Mouse (Mus musculus): ENCODE results near the gene Epb41l1. TPM values are rescaled to one million over a fixed set of nuclear protein-coding genes. Genes with fewer than 3 reads are reported as not detected.
"Not testable (repeated sequence)": the region's sequence is repeated elsewhere in the genome, so short reads cannot be mapped to it uniquely, and the experiment has no call there.

Gene Epb41l1
- polyA plus RNA-seq, 1 experiment from 2014 or later = 9.4 TPM

DNA sequence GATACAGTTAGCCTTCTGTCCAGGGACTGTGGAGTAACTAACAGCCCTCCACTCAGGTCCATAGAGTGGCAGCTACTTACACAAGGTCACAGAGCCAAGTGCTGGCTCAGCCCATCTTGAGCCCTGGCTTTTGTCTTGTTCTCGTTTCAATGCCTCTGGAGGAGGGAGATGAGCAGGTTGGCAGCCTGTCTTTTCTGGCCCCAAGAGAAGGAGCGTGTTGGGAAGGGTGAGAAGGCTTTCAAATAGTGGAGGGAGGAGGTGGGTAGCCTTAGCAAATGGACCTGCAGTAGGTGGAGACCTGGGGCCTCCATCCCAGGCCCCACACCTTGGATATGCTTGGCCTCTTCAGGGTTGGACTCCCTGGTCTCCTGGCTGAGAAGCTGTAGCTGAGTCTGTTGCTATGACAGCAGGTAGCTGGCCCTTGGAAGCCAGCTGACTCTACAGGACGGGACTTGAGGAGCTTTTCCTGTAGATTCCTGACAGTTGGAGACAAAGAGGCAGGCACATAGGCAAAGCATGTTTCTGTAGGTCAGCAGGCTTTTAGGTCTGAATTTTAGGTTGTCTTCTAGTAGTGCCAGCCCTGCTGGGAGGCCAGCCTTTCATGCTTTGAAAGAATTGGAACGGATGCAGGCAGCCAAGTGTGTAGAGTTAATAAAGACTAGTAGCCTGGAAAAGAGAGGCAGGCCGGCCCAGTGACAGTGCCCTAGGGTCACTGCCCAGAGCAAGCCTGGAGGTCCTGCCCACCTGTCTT is 76.3 kb downstream of the Epb41l1 start:
- no peak for ATAC-seq (ENCODE audit: low read depth)
- Histone ChIP-seq H3K27ac (replicated peaks) (no peak overlapping the region; the same call in 1 of the 2 replicates), H3K9ac (no peak overlapping the region), H3K36me3 (peaks cover 70% of the 10 kb centered on the region), H3K27me3 (no peaks in the 10 kb centered on the region), H3K4me2 (no peak overlapping the region), H3K9me3 (no peaks in the 10 kb centered on the region), H3K4me1 (replicated peaks) (peaks cover 18% of the 10 kb centered on the region), H3K4me3 (no peak overlapping the region)
- WGBS = 56% methylated on average over 5 of the region's 5 CpGs

DNA sequence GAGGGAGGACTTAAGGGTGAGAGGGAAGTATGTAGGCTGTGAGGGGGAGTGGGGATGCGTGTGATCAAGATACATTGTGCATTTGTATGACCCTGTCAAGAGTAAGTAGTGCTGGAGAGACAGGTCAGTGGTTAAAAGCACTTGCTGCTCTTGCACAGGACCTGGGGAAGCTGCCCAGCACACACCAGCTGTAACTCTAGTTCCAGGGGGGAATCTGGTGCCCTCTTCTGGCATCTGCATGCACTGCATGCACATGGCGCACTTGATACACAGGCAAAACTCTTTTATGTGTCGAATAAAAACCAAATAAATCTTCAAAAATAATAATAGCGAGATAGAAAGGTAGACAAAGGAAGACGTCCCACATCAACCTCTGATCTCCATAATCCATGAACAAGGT is 77.2 kb downstream of the Epb41l1 start:
- H3K4me3 ChIP-seq = no peak overlapping the region
- H3K4me2 ChIP-seq = no peak overlapping the region
- H3K9ac ChIP-seq = no peak overlapping the region
- peaks cover 77% of the 10 kb centered on the region for H3K36me3 ChIP-seq
- H3K27ac ChIP-seq (replicated peaks) = no peak overlapping the region
- H3K27me3 ChIP-seq = no peaks in the 10 kb centered on the region
- H3K9me3 ChIP-seq = no peaks in the 10 kb centered on the region
- 0 out of 2 replicates have a peak, but pooled peaks have one; percentile 13 for ATAC-seq (ENCODE audit: low read depth)
- WGBS = 50% methylated on average over 5 of the region's 5 CpGs
- peaks cover 13% of the 10 kb centered on the region for H3K4me1 ChIP-seq (replicated peaks)

DNA sequence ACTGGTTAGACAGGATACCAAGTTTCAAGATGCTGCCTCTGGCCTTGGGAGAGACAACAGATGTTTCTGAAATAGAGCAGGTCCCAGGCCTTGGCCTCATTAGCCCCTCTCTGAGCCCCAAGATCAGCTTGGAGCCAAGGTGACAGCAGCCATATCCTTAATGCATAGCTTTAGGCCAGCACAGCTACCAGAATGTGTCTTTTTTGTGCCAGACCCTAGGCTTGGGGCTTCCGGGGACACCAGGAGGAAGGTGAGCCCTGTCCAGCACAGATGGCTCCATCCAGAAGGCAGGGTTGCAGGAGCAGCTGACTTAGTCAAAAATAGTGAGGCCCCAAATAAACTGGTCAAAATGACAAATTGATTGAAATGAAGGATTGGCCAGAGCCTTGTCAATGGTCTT is 80.3 kb downstream of the Epb41l1 start:
- Histone ChIP-seq H3K36me3 (peaks cover 81% of the 10 kb centered on the region), H3K27ac (replicated peaks) (no peak overlapping the region), H3K9me3 (no peaks in the 10 kb centered on the region), H3K4me2 (no peak overlapping the region), H3K4me3 (no peak overlapping the region), H3K9ac (no peak overlapping the region), H3K4me1 (replicated peaks) (no peaks in the 10 kb centered on the region), H3K27me3 (no peaks in the 10 kb centered on the region)
- 90% methylated on average over 1 of the region's 1 CpGs for WGBS
- no peak for ATAC-seq (ENCODE audit: low read depth)

DNA sequence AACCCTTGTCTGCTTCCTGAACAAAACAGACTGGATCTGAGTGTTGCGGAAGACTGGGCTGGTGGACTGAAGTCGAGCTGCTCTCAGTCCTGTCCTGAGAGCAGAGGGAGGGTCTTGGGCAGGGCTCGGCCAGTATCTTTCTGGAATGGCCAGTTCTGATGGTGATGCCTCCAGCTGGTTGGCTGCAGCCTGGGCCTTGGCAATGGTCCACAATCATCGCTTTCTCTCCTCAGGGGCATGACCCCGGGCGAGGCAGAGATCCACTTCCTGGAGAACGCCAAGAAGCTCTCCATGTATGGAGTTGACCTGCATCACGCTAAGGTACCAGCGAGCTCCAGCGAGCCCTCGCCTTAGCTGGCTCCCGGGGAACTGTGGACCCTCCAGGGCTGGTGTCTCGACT is 84.8 kb downstream of the Epb41l1 start:
- WGBS = 86% methylated on average over 13 of the region's 13 CpGs

DNA sequence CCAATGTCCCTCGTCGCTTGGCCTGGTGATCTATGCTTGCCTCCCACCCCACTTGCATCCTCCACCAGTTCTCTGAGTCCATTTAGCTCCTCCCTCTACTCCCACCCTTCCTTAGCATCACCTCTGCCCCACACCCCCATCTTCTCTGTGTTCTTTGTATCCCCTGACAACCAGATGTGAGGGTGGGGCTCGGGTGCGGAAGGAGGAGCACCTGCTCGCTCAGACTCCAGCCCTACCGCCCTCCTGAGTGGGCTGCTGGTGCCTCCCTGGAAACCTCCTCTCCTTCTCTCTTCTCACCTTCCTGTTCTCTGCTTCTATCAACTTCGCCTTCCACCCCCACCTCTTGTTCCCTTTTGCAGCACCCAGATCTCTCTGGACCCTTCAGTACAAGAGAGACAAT is 91.3 kb downstream of the Epb41l1 start:
- WGBS = 79% methylated on average over 7 of the region's 7 CpGs
- Histone ChIP-seq H3K4me1 (replicated peaks) (no peaks in the 10 kb centered on the region), H3K4me3 (no peak overlapping the region), H3K9ac (no peak overlapping the region), H3K36me3 (peaks cover 77% of the 10 kb centered on the region), H3K9me3 (no peaks in the 10 kb centered on the region), H3K27me3 (no peaks in the 10 kb centered on the region), H3K4me2 (no peak overlapping the region), H3K27ac (replicated peaks) (no peak overlapping the region)
- no peak for ATAC-seq (ENCODE audit: low read depth)

More for the DNA sequence above, 84.8 kb downstream of the Epb41l1 start:
- Histone ChIP-seq H3K27ac (replicated peaks) (no peak overlapping the region), H3K9ac (no peak overlapping the region), H3K4me3 (no peak overlapping the region), H3K4me1 (replicated peaks) (no peaks in the 10 kb centered on the region), H3K36me3 (peaks cover 89% of the 10 kb centered on the region), H3K9me3 (no peaks in the 10 kb centered on the region), H3K4me2 (no peak overlapping the region), H3K27me3 (no peaks in the 10 kb centered on the region)
- no peak for ATAC-seq (ENCODE audit: low read depth)

DNA sequence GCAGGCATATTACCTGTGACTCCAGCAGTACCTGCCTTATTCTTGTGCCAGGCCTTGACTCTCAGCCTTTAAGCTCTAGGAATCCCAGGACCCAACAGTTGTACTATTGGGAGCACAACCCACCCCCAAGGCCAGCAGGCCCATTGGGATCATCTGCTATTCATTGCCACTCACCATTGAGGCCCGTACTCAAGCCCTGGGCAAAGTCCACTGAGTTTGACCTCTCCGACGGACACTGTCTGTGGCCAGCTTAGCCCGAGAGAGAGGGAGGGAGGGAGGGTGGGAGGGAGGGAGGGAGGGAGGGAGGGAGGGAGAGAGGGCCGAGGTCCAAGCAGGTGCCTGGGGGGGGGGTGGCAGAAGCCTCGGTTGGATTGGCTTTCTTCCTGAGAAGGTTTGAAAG is 91.9 kb downstream of the Epb41l1 start:
- H3K9ac ChIP-seq = no peak overlapping the region
- H3K36me3 ChIP-seq = peaks cover 72% of the 10 kb centered on the region
- 73% methylated on average over 5 of the region's 6 CpGs for WGBS
- no peak for ATAC-seq (ENCODE audit: low read depth)
- no peak overlapping the region for H3K4me2 ChIP-seq
- H3K27me3 ChIP-seq = no peaks in the 10 kb centered on the region
- no peak overlapping the region for H3K27ac ChIP-seq (replicated peaks)
- no peaks in the 10 kb centered on the region for H3K9me3 ChIP-seq
- no peak overlapping the region for H3K4me3 ChIP-seq
- no peaks in the 10 kb centered on the region for H3K4me1 ChIP-seq (replicated peaks)

DNA sequence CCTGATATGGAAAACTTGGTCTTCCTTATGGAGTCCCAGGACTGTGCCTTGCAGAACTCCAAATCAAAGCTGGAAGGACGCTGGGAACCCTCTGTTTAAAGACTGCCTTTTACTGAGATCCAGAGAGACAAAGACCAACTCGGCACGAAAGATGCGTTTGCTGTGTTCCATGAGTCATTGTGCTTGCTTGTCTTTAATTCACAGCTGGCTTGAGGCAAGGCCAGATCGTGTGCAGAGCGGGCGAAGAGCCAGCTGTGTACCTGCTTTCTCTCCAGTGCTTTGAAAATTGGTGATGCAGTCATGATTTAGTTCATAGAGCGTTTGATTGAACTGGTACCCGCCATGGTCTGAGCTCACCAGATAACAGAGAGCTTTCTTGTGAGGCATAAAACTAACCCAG is 94.4 kb downstream of the Epb41l1 start:
- no peaks in the 10 kb centered on the region for H3K27me3 ChIP-seq
- 84% methylated on average over 9 of the region's 9 CpGs for WGBS
- no peak overlapping the region for H3K27ac ChIP-seq (replicated peaks)
- no peaks in the 10 kb centered on the region for H3K4me1 ChIP-seq (replicated peaks)
- H3K36me3 ChIP-seq = peaks cover 62% of the 10 kb centered on the region
- no peak overlapping the region for H3K9ac ChIP-seq
- no peak overlapping the region for H3K4me2 ChIP-seq
- no peaks in the 10 kb centered on the region for H3K9me3 ChIP-seq
- no peak overlapping the region for H3K4me3 ChIP-seq
- ATAC-seq (ENCODE audit: low read depth) = no peak

DNA sequence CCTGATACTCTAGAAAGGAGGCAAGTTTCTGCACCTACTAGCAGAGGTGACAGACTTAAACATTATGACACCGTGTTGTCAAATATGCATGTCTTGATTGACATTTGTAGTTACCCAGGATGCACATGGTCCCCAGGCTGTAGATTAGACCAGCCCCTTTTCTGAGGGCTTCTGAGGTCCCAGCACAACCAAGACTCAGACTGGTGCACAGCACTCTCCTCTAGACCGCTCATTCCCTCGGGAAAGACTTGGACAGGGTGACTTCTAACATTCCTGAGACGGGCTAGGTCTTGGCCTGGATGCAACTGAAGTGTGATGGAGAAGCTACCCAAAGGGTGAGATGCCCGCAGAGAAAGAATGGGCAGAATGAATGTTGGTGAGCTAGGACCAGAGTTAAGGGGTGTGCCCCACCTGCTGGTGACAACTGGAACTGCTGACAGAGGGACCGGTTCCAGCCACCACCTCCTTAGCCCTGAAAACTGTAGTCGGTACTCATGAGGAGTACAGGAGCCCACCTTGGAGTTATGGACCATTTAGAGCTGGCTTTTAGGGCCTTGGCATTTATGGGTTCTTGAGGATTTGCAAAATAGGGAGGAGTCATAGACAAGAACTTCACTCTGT is 95.0 kb downstream of the Epb41l1 start:
- WGBS = 27% methylated on average over 7 of the region's 7 CpGs
- Histone ChIP-seq H3K4me2 (no peak overlapping the region), H3K27me3 (no peaks in the 10 kb centered on the region), H3K4me1 (replicated peaks) (no peaks in the 10 kb centered on the region), H3K4me3 (no peak overlapping the region), H3K36me3 (peaks cover 57% of the 10 kb centered on the region), H3K9me3 (no peaks in the 10 kb centered on the region), H3K27ac (replicated peaks) (no peak overlapping the region), H3K9ac (no peak overlapping the region)
- peak; percentile 73 for ATAC-seq (ENCODE audit: low read depth)

DNA sequence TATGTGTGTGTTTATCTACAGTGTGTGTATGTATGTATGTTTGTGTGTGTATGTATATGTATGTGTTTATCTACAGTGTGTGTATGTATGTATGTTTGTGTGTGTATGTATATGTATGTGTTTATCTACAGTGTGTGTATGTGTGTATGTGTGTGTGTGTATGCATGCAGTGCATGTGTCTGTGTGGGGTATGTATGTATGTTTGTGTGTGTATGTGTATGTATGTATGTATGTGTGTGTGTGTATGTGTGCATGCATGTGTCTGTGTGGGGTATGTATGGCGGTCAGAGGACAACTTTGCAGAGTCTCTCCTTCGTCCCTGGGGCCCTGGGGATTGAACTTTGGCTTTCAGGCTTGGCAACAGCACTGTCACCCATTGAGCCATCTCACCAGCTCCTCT is 96.0 kb downstream of the Epb41l1 start:
- H3K4me2 ChIP-seq; H3K4me1 ChIP-seq (replicated peaks); H3K27me3 ChIP-seq; H3K9ac ChIP-seq; H3K9me3 ChIP-seq; H3K4me3 ChIP-seq; H3K27ac ChIP-seq (replicated peaks): not testable (repeated sequence)
- peaks cover 58% of the 10 kb centered on the region for H3K36me3 ChIP-seq
- 78% methylated on average over 2 of the region's 2 CpGs for WGBS
- 0 out of 2 replicates have a peak, but pooled peaks have one; percentile 74 for ATAC-seq (ENCODE audit: low read depth)

DNA sequence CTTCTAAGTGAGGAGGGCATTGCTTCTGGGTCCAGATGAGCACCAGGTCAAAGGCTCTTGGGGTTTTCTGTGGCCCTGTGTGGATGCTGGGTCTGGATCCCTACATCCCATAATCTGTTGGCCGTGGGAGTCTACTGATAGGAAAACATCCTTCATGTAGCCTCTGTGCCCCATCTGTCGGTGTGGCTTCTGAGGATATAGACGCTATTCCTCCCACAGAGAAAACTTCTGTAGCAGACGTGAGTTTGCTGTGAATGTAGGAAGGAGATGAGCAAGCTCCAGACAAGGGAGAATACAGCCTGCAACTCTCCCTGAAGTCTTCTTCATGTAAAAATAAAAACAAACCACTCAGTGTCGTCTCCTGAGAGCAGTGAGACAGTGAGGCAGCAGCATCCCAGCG is 97.6 kb downstream of the Epb41l1 start:
- Histone ChIP-seq H3K4me2 (no peak overlapping the region), H3K9ac (no peak overlapping the region), H3K36me3 (peaks cover 61% of the 10 kb centered on the region), H3K4me1 (replicated peaks) (no peaks in the 10 kb centered on the region), H3K27me3 (no peaks in the 10 kb centered on the region), H3K9me3 (no peaks in the 10 kb centered on the region), H3K4me3 (no peak overlapping the region), H3K27ac (replicated peaks) (no peak overlapping the region)
- 83% methylated on average over 6 of the region's 6 CpGs for WGBS
- ATAC-seq (ENCODE audit: low read depth) = no peak

DNA sequence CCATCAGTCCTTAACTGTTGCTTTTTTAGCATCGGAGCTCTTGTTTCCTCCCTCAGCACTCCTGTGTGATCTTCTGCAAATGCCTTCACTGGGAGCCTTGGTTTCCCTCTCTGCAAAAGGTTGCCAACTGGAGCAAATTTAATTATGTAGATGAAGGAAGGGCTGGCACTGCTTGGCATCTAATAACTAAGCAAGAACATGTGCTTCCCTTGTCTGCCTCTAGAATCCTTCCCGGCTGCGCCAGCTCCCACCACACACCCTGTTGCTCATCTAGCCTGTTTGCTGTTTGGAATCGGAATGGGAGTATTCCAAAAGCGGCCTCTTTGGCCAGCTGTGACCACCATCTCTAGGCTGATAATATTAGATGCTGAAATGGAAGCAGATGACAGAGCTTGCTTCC is 98.9 kb downstream of the Epb41l1 start:
- H3K4me2 ChIP-seq = no peak overlapping the region
- H3K27me3 ChIP-seq = no peaks in the 10 kb centered on the region
- H3K27ac ChIP-seq (replicated peaks) = no peak overlapping the region
- H3K9ac ChIP-seq = no peak overlapping the region
- H3K4me3 ChIP-seq = no peak overlapping the region
- no peaks in the 10 kb centered on the region for H3K4me1 ChIP-seq (replicated peaks)
- H3K9me3 ChIP-seq = no peaks in the 10 kb centered on the region
- WGBS = 93% methylated on average over 5 of the region's 5 CpGs
- peaks cover 57% of the 10 kb centered on the region for H3K36me3 ChIP-seq
- no peak for ATAC-seq (ENCODE audit: low read depth)

DNA sequence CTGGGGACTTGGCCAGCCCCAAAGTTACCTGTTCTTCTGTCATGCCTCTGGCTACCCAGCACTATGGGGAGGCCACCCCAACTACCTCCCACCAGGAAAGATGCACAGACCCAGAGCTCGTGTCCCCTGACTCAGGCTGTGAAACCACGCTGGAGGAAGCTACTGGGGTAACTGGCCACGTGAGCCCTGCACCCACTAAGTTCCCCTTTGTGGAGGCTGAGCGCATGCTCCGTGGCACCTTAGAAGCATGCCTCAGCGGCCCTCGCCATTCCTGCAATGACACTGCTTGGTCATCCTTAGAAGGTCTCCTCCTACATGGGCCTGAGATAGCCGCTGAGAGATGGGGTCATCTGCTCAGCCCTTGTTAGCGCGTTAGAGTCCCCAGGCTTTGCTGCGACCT is 102.3 kb downstream of the Epb41l1 start:
- no peak overlapping the region for H3K4me2 ChIP-seq
- H3K27me3 ChIP-seq = no peaks in the 10 kb centered on the region
- H3K9me3 ChIP-seq = no peaks in the 10 kb centered on the region
- H3K4me1 ChIP-seq (replicated peaks) = no peaks in the 10 kb centered on the region
- H3K4me3 ChIP-seq = no peak overlapping the region
- H3K9ac ChIP-seq = no peak overlapping the region; the same call in 1 of the 2 replicates
- H3K36me3 ChIP-seq = peaks cover 68% of the 10 kb centered on the region
- H3K27ac ChIP-seq (replicated peaks) = no peak overlapping the region
- 90% methylated on average over 11 of the region's 11 CpGs for WGBS
- ATAC-seq (ENCODE audit: low read depth) = no peak

DNA sequence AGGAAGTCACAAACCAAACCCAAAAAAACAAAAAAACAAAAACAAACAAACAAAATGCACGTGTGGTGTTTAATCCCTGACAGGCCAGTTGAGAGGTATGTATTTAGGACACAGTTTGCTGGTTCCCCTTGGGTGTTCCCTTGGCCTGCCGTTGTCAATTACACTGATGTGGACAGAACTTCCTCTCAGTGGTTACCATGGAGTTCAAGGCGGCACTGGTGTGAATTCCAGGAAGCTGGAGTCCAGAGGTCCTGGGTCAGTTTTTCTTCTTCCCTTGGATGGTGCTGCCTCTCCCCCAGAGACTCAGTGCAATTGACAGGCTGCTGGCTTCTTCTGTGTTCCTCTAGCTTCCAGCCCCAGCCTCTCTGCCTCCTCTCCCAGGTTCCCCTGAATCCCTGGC is 103.4 kb downstream of the Epb41l1 start:
- no peak overlapping the region for H3K4me2 ChIP-seq
- H3K9ac ChIP-seq = no peak overlapping the region
- no peaks in the 10 kb centered on the region for H3K4me1 ChIP-seq (replicated peaks)
- WGBS = 36% methylated on average over 3 of the region's 3 CpGs
- ATAC-seq (ENCODE audit: low read depth) = no peak
- no peak overlapping the region for H3K27ac ChIP-seq (replicated peaks)
- H3K4me3 ChIP-seq = no peak overlapping the region
- H3K36me3 ChIP-seq = peaks cover 61% of the 10 kb centered on the region
- no peaks in the 10 kb centered on the region for H3K27me3 ChIP-seq
- no peaks in the 10 kb centered on the region for H3K9me3 ChIP-seq

Measured in neural tube, embryonic 13.5 days (tissue).